Mouse (Mus musculus) adrenal gland, postnatal 36 days (tissue): ENCODE measurements at regions not wholly inside any gene's neighbourhood (a gene's known extent, or its start where the extent isn't known, plus 50 kb on each side); places are given as distances from the start of the nearest gene placed in this dataset.
"Not testable (repeated sequence)": the region's sequence is repeated elsewhere in the genome, so short reads cannot be mapped to it uniquely, and the experiment has no call there.

Experiments
- DNase-seq, 2 experiments: peaks; one replicate each; pipeline ENCODE4 v3.0.0; 2021; ENCODE audit warnings: mixed read lengths in 1 of 2

GRCm38 (mm10) chr15:26953818-26954385 lies 58.5 kb upstream of the Fbxl7 start:
- no peak for DNase-seq

GRCm38 (mm10) chr15:26958980-26959379 lies 63.6 kb upstream of the Fbxl7 start:
- no peak for DNase-seq

DNA sequence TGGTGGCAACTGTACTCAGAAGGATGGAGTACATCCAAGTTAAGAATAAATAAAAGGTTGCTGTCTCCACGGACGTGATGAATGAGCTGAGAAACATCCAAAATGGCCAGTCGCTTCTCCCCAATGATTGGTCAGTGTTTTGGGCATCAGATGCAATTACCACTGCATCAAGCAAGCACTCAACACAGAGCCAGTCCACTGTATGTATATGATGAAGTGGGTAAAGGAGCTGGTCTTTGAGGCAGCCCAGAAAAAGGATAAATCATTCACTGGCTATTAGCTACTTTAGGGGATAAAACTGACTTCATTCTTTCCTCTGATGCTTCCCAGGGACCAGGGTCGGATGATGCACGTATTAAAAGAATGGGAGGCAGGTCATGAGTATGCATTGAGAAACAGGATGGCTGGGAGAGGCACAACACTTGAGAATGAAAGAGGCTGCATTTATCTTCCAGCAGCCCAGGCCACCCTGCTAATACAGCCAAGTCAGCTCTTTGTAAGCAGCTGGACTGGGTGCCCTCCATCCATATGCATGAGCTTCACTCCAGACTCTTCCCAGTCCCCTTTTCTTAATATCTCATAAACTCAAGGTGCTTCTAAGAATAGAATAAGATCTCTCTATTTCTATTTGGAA lies 73.1 kb upstream of the Fbxl7 start:
- no peak for DNase-seq

DNA sequence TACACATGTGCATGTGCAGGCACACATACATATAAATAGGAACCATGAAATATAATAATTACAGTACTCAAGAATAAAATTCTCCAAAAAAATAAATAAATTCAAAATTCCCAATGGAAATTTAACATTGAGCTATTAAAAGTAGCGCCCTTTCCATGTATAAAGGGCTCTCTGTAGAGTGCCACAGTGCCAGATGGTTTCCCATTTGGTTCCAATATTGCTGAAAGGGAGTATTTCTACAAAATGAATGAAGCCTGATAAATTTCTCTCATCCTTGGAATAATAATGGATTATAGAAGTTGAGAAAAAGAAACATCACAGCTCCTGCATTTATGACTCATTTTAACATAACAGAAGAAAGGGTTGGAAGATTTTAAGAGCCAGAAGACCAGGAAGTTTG lies 75.4 kb upstream of the Fbxl7 start:
- no peak for DNase-seq

GRCm38 (mm10) chr15:26993054-26993453 lies 97.7 kb upstream of the Fbxl7 start:
- no peak for DNase-seq

DNA sequence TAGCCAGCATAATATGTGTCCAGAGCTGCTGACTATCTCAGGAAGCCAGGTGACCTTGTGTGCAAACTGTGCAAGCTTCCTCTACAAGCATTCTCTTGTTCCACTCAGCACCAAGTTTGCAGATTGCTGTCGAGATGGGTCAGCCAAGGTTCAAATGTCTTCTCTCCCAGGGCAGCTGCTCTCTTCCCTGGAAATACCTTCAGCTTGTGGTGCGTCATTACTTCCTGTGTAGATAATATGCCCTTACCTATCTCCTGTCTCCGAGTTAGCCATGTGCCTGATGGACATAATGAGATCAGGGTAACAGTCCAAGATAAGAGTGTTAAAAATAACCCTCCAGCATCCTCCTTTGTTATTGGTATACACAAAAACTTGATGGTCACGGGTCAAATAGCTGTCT lies 113.7 kb upstream of the Fbxl7 start:
- no peak for DNase-seq

DNA sequence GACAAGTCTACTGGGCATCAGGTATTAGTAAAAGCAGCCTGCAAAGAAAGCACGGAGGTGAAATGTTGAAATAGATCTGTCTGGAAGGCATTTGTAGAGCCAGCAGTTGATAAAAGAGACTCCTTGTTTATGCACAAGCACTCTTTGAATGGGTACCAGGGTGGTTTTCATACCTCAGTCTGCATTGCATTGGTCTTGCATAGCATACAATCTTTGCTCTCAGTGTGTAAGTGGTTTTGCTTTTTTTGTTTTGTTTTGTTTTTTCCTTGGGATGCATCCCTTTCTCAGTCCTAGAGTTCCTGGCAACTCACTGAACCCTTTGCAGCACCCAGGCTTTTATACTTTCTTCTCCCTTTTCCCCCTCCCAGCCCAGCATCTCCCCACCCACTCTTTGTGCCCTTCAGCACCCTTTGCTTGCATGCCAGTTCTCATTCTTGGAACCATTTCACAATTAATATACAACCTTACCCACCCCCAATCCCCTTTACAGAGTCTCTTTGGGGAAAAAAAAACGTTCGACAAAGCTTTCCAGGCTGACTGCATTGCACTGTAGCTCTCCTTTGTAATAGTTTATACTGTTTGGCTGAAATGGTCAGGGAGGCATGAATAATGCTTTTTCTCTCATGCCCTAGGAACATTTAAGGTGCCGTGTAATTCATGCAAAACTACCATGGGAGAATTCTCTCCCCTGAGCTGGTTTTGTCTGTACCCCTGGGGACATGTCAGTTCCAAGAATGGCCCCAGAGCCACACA lies 118.7 kb upstream of the Fbxl7 start:
- no peak for DNase-seq

- DNase-seq: no peak
Observed at GRCm38 (mm10) chr15:27014659-27014974, 119.2 kb upstream of the Fbxl7 start.

- DNase-seq: no peak
Observed at GRCm38 (mm10) chr15:27020471-27020870, 125.1 kb upstream of the Fbxl7 start.

GRCm38 (mm10) chr15:27033261-27033660 lies 137.9 kb upstream of the Fbxl7 start:
- DNase-seq: no peak

DNA sequence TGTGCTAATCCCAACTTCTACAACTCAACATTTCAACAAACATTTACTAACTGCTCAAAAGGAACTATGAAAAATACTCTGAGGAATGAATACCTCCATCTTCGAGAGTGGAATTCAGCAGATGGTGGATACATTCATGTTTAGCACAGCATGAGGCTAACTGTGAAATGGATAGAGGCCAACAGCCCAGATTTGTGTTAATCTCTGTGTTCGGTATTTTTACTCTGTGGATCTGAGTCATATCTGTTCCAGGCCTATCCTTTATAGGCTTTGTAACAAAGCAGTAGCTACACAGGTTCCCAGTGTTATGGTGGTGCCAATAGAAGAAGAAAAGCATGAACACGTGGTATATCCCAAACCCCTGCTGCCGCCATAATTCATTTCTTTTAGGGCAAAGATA lies 148.4 kb upstream of the Fbxl7 start:
- no peak for DNase-seq

DNA sequence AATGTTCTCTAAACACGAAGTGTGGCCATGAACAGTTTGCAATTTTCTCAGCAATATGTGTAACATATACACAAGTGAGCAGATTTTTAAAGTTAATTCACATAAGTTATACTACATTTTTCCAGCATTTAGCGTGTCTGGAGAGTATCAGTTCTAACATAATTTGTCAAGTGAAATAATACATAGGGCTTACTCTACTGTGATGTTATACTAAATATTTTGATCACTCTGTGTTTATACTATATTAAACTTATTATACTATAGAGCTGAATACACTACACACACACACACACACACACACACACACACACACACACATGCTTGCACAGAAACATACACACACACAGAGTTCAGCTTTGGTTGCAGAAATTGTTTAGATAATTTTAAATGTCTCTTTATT lies 155.3 kb upstream of the Fbxl7 start:
- no peak for DNase-seq

GRCm38 (mm10) chr15:27063456-27063855 lies 168.1 kb upstream of the Fbxl7 start:
- DNase-seq: no peak

DNA sequence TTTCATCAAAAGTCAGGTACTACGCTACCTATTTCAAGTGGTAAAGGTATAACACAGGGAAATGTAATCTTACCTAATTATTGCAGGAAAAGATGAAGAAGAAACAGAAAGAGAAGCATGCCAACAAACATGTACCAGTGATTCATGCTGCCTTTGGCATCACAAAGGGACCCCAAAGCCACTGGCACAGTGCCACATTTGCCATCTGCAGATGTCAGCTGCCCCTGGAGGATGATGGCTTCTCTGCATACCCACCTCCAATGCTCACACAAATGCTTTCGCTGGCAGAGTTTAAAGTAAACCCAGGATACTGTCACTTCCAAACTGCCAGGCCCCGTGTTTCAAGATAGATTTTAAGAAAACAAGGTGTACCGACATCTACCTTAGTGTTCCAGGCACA lies 168.6 kb upstream of the Fbxl7 start:
- no peak for DNase-seq

- no peak for DNase-seq
Observed at GRCm38 (mm10) chr15:27067691-27068090, 172.3 kb upstream of the Fbxl7 start.

DNA sequence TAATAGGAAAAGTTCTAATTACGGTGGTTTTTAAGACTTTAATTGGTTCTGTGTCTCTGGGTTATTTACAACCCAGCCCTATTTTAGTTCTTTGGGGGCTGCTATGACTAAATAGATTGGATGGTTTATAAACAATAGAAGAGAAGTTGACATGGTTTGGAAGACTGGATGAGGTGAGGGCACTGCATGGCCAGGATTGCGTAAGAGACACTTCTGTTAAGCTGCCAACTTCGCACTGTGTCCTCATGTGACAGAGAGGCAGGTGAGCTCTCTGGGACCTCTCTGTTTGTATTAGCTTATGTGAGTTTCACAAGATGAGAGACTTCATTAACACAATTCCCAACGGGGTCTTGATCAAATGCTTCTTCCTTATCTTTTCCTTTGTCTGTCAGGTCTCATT lies 182.5 kb upstream of the Fbxl7 start:
- DNase-seq: no peak

DNA sequence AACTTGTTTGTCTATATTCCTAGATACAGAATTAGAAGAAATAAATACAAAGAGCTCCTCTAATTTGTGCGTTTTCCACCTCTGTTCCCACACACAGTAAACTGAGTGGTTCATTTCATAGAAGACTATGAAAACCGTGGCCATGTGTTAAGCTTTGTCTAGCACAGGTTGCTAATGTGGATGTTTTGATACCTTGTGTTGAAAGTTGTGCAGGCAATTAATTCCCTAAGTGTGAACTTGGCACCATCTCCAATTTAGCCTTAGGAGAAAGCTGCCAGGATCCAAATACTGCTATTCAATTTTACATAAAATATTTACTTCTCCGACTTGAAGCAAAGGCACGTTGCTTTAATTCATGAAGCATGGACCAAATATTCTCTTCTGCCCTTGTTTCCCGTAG lies 187.4 kb upstream of the Fbxl7 start:
- DNase-seq: no peak

DNA sequence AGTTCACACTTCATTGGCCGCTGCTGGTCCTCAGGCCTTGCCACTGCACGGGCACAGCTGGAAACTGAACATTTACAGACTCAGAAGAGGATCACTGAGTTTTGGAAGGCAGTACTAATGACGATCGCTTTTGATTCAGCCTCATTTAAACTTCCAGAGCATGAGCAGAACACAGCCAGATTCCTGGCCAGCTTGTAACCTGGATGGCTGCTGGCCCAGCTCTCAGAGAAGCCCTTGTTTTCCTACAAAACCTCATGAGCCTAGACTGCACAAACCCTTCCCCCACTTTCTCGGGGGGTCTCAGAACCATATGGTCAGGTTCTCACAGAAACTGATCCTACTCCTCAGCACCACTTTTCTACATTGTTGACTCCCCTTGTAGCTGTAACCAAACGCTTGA lies 188.2 kb upstream of the Fbxl7 start:
- no peak for DNase-seq

GRCm38 (mm10) chr15:27089155-27089554 lies 193.8 kb upstream of the Fbxl7 start:
- no peak for DNase-seq

DNA sequence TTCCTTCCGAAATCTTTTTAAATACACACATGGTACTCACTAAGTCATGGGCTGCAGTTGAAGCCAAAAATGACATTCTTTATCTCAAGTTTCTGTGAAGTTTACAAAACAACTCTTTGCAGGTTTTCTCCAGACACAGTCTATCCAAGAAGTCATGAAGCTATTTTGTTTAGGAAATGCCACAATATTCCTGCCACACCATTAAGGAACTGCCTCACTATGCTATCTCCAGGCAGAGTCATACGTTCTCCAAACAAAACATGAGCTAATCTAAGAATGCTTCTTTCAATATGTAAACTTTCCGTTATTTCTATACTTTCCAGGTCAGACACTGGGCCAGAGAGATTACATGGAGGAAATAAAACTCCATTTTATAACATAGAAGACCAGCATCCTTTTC lies 198.7 kb upstream of the Fbxl7 start:
- DNase-seq: no peak

GRCm38 (mm10) chr15:27095231-27095630 lies 199.9 kb upstream of the Fbxl7 start:
- DNase-seq: no peak

DNA sequence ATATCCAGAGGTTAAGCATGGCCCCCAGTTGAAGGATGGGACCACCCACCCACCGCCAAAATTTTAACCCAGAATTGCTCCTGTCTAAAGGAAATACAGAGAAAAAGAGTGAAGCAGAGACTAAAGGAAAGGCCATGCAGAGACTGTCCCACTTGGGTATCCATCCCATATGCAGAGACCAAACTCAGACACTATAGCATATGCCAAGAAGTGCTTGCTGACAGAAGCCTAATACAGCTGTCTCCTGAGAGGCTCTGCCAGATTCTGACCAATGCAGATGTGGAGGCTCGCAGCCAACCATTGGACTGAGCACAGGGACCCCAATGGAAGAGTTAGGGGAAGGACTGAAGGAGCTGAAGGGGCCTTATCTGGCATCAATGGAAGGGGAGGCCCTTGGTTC lies 206.2 kb upstream of the Fbxl7 start:
- DNase-seq: not testable (repeated sequence)

- DNase-seq: no peak
Observed at GRCm38 (mm10) chr15:27109130-27109529, 213.8 kb upstream of the Fbxl7 start.

GRCm38 (mm10) chr15:27129697-27130096 lies 234.3 kb upstream of the Fbxl7 start:
- DNase-seq: no peak
